Mouse (Mus musculus) neural tube, embryonic 10.5 days (tissue): ENCODE measurements around the gene Prr22.

ENCODE experiments used
- DNase-seq: peaks from one replicate; pipeline ENCODE4 v3.0.0-alpha.2; 2017; ENCODE audit warnings: low spot score; ENCODE audit errors: extremely low spot score

The Prr22 gene

GRCm38 (mm10) chr17:56769950-56770349 lies at the start of gene Prr22:
TSS of gene Prr22 (plus strand) at chr17:56770250.
- DNase-seq, result no peak

GRCm38 (mm10) chr17:56722441-56722840 lies 47.6 kb upstream of the Prr22 start:
- peak; percentile 38 for DNase-seq

- no peak for DNase-seq
These were observed 46.5 kb upstream of the Prr22 start for GRCm38 (mm10) chr17:56723419-56724161.

GRCm38 (mm10) chr17:56727029-56727649 lies 42.9 kb upstream of the Prr22 start:
- DNase-seq, result peak; percentile 45

GRCm38 (mm10) chr17:56727659-56728058 lies 42.4 kb upstream of the Prr22 start:
- DNase-seq, result peak; percentile 41

GRCm38 (mm10) chr17:56728117-56728516 lies 41.9 kb upstream of the Prr22 start:
- DNase-seq, result no peak

- no peak for DNase-seq
These were observed 40.9 kb upstream of the Prr22 start for GRCm38 (mm10) chr17:56729151-56729550.

GRCm38 (mm10) chr17:56729656-56730055 lies 40.4 kb upstream of the Prr22 start:
- DNase-seq, result no peak

- no peak for DNase-seq
These were observed 33.5 kb upstream of the Prr22 start for GRCm38 (mm10) chr17:56736534-56736933.

- no peak for DNase-seq
These were observed 31.8 kb upstream of the Prr22 start for GRCm38 (mm10) chr17:56738221-56738620.

- DNase-seq, result no peak
These were observed 29.8 kb upstream of the Prr22 start for GRCm38 (mm10) chr17:56740118-56740787.

GRCm38 (mm10) chr17:56740788-56741160 lies 29.3 kb upstream of the Prr22 start:
- DNase-seq, result no peak

- DNase-seq, result no peak
These were observed 25.9 kb upstream of the Prr22 start for GRCm38 (mm10) chr17:56744173-56744572.

GRCm38 (mm10) chr17:56751404-56752072 lies 18.5 kb upstream of the Prr22 start:
- peak; percentile 63 for DNase-seq

- DNase-seq, result no peak
These were observed 16.6 kb upstream of the Prr22 start for GRCm38 (mm10) chr17:56753452-56753851.

- no peak for DNase-seq
These were observed 15.5 kb upstream of the Prr22 start for GRCm38 (mm10) chr17:56754271-56755185.

- no peak for DNase-seq
These were observed 13.2 kb upstream of the Prr22 start for GRCm38 (mm10) chr17:56756703-56757399.

GRCm38 (mm10) chr17:56757416-56758123 lies 12.5 kb upstream of the Prr22 start, which contains the start of gene Nrtn:
TSS of gene Nrtn (minus strand) at chr17:56757530.
- DNase-seq, result peak; percentile 86

GRCm38 (mm10) chr17:56758132-56758531 lies 11.9 kb upstream of the Prr22 start:
- DNase-seq, result no peak
